Mouse (Mus musculus): ENCODE measurements around the gene Kdm4d.
"Not testable (repeated sequence)": the region's sequence is repeated elsewhere in the genome, so short reads cannot be mapped to it uniquely, and the experiment has no call there.

Kdm4d gene

GRCm38 (mm10) chr9:14500023-14500915 is at the start of gene Kdm4d, which contains the start of gene Cwc15:
Kdm4d (minus strand) TSS chr9:14500482.
Cwc15 (plus strand) TSS chr9:14500617.
- peak; percentile 95 to 96 for DNase-seq

- no peak for DNase-seq
These were observed 48.1 kb upstream of the Kdm4d start for GRCm38 (mm10) chr9:14548366-14548761.

- DNase-seq = no peak
These were observed 47.5 kb upstream of the Kdm4d start for GRCm38 (mm10) chr9:14547584-14548365.

DNA sequence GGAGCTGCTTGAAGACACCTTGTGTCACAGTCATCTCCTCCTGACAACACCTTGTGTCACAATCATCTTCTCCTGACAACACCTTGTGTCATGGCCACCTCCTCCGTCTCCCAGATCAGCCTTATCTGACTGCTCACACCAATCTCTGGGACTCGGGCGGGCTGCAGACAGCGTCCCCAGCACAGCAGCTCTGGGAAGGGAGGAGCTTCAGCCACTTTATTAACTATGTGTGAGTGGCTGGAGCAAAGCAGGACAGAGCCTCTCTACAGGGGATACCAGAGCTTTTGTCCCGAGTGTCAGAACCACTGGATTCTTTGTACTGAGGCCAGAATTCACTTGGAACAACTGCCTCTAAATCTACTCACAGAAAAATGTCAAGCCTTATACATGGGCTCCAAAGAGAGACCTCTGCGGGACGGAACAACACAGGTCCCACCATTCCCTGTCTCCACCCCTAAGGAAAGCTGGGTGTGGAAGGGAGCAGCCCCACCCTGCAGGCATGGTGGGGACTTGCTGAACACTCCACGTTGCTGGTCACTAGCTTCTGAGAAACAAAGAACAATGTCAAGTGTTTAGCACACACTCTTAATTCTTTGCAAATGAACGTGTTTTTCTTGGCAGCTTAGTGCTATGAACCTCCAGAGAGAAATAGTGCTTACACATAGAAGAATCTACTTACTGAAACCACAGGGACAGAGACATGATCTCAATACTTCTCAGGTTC is 43.9 kb upstream of the Kdm4d start:
- DNase-seq = no peak

- DNase-seq = no peak
These were observed 34.7 kb upstream of the Kdm4d start for GRCm38 (mm10) chr9:14534833-14535456.

- DNase-seq = no peak
These were observed 33.4 kb upstream of the Kdm4d start for GRCm38 (mm10) chr9:14533659-14534058.

- no peak for DNase-seq
These were observed 32.0 kb upstream of the Kdm4d start for GRCm38 (mm10) chr9:14532283-14532682.

GRCm38 (mm10) chr9:14530004-14530403 is 29.7 kb upstream of the Kdm4d start:
- no peak for DNase-seq

DNA sequence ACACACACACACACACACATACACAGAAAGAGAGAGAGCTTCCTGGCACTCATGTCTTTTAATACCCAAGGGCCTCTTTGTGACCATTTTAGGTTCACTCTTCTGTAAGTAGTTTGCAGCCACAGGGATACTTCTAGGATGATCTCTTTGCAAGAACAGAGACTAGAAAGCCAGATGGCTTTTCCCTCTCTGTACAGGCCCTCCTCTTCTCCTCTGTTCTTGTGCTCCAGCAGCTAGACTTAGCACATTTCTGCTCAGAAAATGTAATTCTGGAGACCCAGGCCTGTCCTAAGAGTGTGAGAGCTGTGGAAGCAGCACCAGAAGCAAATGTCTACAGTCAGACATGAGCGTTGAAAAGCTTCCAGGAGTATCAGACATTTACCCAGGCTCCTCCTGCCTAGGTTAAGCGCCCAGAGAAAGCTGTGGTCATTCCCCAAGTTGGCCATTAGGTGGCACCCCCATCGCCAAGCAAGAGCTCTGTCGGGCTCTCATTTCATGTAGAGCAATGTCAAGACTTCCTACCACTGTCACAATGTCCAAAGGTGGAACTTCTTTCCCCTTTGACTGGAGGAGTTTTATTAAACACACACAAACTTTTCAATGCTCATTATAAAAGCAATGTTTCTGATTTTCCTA is 23.2 kb upstream of the Kdm4d start:
- DNase-seq = peak; percentile 82 to 86

DNA sequence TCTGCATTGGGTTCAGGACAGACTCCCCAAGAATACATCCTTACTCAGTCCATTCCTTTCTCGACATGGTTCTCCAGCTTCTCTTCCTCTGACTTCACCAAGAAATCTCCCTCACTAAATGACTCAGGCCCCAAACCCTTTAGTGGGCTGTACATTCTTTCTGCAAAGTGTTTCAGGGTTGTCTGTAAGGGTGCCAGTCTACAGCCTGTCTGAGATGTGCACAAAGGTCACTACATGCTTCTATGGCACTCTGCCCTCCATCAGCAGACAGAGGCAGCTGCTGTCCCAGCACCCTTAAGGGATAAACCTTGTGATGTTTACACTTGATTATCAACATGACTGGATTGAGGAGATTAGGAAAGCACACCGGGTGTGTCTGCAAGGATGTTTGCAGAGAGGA is 21.4 kb upstream of the Kdm4d start:
- DNase-seq = no peak

GRCm38 (mm10) chr9:14520971-14521670 is 20.8 kb upstream of the Kdm4d start:
- DNase-seq = peak in 1 of 2 experiments; percentile 20

GRCm38 (mm10) chr9:14518105-14518504 is 17.8 kb upstream of the Kdm4d start:
- no peak for DNase-seq

GRCm38 (mm10) chr9:14517296-14517695 is 17.0 kb upstream of the Kdm4d start:
- DNase-seq = no peak

GRCm38 (mm10) chr9:14512633-14513445 is 12.6 kb upstream of the Kdm4d start:
- peak; percentile 69 to 73 for DNase-seq

DNA sequence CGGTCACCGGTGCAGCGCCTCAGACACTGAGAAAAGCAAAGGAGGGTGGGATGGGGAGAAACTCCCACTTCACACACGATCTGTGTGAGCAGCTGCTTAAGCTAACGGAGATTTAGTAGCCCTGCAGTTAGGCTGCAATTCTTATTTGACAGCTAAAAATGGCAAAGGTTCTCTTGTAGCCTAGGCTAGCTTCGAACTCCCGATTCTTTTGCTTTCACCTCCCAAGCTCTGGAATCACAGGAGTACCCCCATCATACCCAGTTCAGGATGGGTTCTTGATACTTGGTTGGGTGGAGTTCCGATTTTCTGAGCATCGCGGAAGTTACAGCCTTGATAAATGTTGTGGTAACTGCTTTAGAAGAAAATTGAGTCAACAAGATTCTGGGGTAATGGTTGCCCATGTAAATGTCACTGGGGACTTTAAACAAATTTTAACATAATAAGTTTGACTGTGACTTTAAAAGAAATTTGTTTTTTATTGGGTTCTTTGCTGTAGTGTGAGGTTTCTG is 688 bp upstream of the Kdm4d start:
- no peak for DNase-seq

DNA sequence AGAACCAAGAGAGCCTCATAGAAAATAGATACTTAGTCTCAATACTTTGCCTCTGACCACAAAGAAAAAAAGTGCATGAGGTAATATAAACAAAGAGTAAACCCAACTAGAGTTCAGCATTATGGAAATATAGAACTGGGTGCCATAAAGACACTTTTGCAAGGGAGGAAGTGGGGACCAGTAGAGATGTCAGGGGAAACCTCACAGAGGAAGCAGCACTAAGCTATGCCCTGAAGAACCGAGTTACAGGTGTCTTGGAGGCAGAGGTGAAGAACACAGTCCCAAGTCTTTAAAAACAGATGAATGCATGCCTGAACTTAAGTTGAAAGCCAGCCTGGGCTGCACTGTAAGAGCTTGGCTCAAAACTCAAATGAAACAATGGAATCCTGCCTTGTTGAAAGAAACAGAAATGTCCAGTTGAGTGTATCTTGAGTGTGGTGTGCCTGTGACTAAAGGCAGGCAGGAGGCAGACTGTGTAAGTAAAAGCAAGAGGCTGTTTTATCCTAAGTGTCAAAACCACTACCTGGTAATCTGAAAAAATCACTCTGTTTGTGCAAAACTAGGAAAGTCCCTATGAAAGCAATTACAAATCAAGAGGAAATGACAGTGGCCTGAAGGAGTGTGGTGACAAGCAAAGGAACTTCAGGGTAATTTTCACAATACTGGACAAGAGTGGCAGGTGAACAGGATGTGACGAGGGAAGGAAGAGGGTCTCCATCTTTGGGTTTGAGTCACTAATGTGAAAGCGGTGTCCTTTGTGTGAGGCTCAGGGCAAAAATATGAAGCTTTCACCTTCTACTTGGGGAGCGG is 1.2 kb downstream of the Kdm4d start:
- no peak for DNase-seq

- DNase-seq = not testable (repeated sequence)
These were observed 36.6 kb downstream of the Kdm4d start for GRCm38 (mm10) chr9:14463668-14464067.

DNA sequence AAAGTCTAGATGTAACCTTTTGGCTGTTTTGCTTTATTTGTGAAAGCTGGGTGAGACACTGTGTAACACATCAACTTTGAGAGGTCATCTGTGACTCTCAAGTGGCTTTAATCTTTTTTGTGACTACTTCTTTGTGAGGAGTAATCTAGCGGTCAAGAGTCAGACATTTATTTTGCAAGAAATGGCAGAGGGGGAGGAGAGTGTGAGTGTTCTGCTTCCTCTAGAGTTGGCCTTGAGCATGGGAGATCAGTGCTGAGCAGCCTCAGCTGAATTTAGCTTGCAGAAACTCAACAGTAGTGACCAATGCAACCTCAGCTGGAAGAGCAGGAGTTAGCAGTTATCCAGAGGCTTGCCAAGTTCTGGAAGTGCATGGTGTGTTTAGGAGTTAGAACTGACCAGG is 37.7 kb downstream of the Kdm4d start:
- DNase-seq = not testable (repeated sequence)

DNA sequence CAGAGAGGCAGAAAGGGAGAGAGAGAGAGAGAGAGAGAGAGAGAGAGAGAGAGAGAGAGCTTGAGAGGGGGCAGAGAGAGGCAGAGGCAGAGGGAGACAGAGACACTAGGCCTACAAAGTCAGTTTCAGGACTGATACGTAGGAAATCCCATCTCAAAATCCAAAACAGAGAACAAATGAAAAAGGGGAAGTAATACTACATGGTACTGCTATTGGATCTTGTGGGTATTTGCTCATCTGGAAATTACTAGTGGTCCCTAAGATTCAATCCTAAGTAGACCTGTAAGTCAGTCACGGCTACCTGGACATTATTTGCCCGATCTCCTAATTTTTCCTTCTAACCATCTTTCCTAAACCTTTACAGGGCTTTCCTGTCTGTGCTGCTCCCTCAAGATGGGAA is 44.0 kb downstream of the Kdm4d start:
- no peak for DNase-seq
